Mouse (Mus musculus) kidney, adult 2 months (tissue): ENCODE data around the gene Atf7ip2.

Source experiments
- CTCF ChIP-seq: fragments of 200-500 bp; conservative IDR thresholded peaks from 2 replicates; pipeline ENCODE4 v1.5.1; 2011; ENCODE audit warnings: low read depth, mild to moderate bottlenecking, control low read depth, low read length, moderate library complexity, mixed read lengths; ENCODE audit not compliant: insufficient read depth, insufficient read length
- POLR2A ChIP-seq: fragments of 200-500 bp; IDR thresholded peaks from one replicate; pipeline ENCODE4 v1.6.1; 2011; ENCODE audit warnings: low read depth, low read length, control low read depth

DNA sequence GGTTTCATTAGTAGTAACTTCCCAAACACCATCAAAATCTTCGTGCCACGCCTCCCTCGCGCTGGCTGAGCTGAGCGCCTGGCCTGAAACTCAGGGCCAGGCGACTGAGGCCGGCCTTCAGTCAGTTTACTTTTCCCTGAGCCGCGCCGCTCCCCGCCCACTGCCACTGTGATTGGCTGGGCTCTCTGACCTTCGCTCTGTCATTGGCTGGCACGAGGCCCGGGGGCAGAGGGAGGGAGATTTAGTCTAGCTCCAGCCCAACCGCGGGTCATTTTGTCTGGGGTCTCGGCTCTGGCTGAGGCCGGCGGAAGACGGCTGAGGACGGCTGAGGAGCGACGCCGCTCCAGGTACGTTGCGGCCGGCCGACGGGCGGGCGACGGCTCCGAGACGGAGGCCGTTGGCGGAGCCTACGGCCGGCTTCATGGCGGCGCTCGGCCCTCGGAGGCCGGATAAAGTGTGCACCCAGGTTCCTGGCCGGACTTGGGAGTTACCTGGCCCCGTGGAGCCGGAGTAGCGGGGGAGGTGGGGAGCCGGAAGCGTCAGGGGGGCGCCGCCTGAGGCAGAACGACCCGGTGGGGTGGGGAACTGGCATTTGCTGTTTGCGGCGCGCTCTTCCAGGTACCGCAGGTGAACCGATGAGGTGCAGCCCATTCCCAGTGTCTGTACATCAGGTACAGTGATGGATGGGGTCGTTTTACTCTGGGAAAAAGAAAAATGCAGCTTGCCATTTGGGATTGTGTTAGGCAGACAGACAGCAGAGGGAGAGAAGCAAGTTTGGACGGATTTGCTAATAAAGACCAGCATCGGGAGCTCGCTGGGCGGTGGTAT, at the start of gene Atf7ip2:
- no peak for TF ChIP-seq CTCF
- TF ChIP-seq POLR2A: no peak
